Mouse (Mus musculus) intestine, embryonic 14.5 days (tissue): ENCODE data around the gene Klk11. TPM values are rescaled to one million over a fixed set of nuclear protein-coding genes. Genes with fewer than 3 reads are reported as not detected.

Source experiments
- ATAC-seq: fragments of 200-750 bp; cut with Nextera tagmentation; replicated peaks from 2 replicates; pipeline ENCODE4 v1.8.0; 2017; ENCODE audit warnings: low read depth, moderate number of reproducible peaks, moderate TSS enrichment, moderate library complexity; ENCODE audit not compliant: low FRiP score, low TSS enrichment
- DNase-seq: peaks from one replicate; pipeline ENCODE4 v3.0.0-alpha.2; 2018; ENCODE audit warnings: low spot score
- H3K27ac ChIP-seq: fragments of 300-500 bp; sonication (generic); 2 replicates; pipeline ENCODE4 v1.5.1; 2014; ENCODE audit warnings: low read depth, mild to moderate bottlenecking, control low read depth
- H3K27me3 ChIP-seq: fragments of 300-500 bp; sonication (generic); replicated peaks from 2 replicates; pipeline ENCODE4 v1.6.1; 2014; ENCODE audit warnings: low read length, control low read depth; ENCODE audit not compliant: control insufficient read depth, insufficient read depth
- H3K36me3 ChIP-seq: fragments of 300-500 bp; sonication (generic); 2 replicates; pipeline ENCODE4 v1.6.1; 2014; ENCODE audit warnings: low read length, control low read depth; ENCODE audit not compliant: control insufficient read depth, insufficient read depth
- H3K4me1 ChIP-seq: fragments of 300-500 bp; sonication (generic); replicated peaks from 2 replicates; pipeline ENCODE4 v1.6.1; 2014; ENCODE audit warnings: low read length, control low read depth, mixed read lengths; ENCODE audit not compliant: control insufficient read depth, insufficient read depth
- H3K4me2 ChIP-seq: fragments of 300-500 bp; sonication (generic); 2 replicates; pipeline ENCODE4 v1.6.1; 2014; ENCODE audit warnings: low read length
- H3K4me3 ChIP-seq: fragments of 300-500 bp; sonication (generic); 2 replicates; pipeline ENCODE4 v1.5.1; 2014; ENCODE audit warnings: low read depth, low read length, control low read depth, mixed read lengths
- H3K9ac ChIP-seq: fragments of 300-500 bp; sonication (generic); 2 replicates; pipeline ENCODE4 v1.6.1; 2014; ENCODE audit warnings: mild to moderate bottlenecking, low read length
- H3K9me3 ChIP-seq: fragments of 300-500 bp; sonication (generic); 2 replicates; pipeline ENCODE4 v1.6.1; 2016; ENCODE audit warnings: low read length, control low read depth; ENCODE audit not compliant: control insufficient read depth
- WGBS: fragments of 180-500 bp; shearing (Covaris S2); extraction: QIAGEN DNeasy Blood & Tissue Kit; methylation state at CpG from one replicate; pipeline ENCODE4 v1.1.7; 2014; 5-methylcytosine and 5-hydroxymethylcytosine counted together
- polyA plus RNA-seq: library from polyadenylated mRNA; unstranded; fragments of >200 nt; fragmentation: Nextera tagmentation; extraction: Ambion mirVana; gene quantifications from 2 replicates; pipeline ENCODE4 v1.2.1, GENCODE M21; 2014

The Klk11 gene
- polyA plus RNA-seq, 1 experiment from 2014 or later = not detected

- no peak overlapping the region for H3K9ac ChIP-seq
- H3K27ac ChIP-seq = no peak overlapping the region
- no peak for ATAC-seq
- H3K9me3 ChIP-seq = no peaks in the 10 kb centered on the region
- no peaks in the 10 kb centered on the region for H3K36me3 ChIP-seq
- H3K4me1 ChIP-seq = no peaks in the 10 kb centered on the region
- H3K4me2 ChIP-seq = no peak overlapping the region
- 73% methylated on average over 6 of the region's 6 CpGs for WGBS
- H3K4me3 ChIP-seq = no peak overlapping the region
- DNase-seq = no peak
- H3K27me3 ChIP-seq = no peaks in the 10 kb centered on the region
These were observed 398 bp downstream of the Klk11 start for GRCm38 (mm10) chr7:43774802-43775201.

GRCm38 (mm10) chr7:43775311-43776057, 1.1 kb downstream of the Klk11 start:
- H3K4me3 ChIP-seq = no peak overlapping the region
- no peak for ATAC-seq
- no peaks in the 10 kb centered on the region for H3K27me3 ChIP-seq
- no peak overlapping the region for H3K4me2 ChIP-seq
- 56% methylated on average over 6 of the region's 7 CpGs for WGBS
- no peaks in the 10 kb centered on the region for H3K4me1 ChIP-seq
- no peaks in the 10 kb centered on the region for H3K9me3 ChIP-seq
- peak; percentile 50 for DNase-seq
- no peak overlapping the region for H3K9ac ChIP-seq
- H3K27ac ChIP-seq = no peak overlapping the region
- no peaks in the 10 kb centered on the region for H3K36me3 ChIP-seq

GRCm38 (mm10) chr7:43776506-43776905, 2.1 kb downstream of the Klk11 start:
- Histone ChIP-seq H3K9ac (no peak overlapping the region), H3K4me3 (no peak overlapping the region), H3K36me3 (no peaks in the 10 kb centered on the region), H3K4me2 (no peak overlapping the region), H3K27ac (no peak overlapping the region), H3K9me3 (no peaks in the 10 kb centered on the region), H3K27me3 (no peaks in the 10 kb centered on the region), H3K4me1 (no peaks in the 10 kb centered on the region)
- no peak for ATAC-seq
- 82% methylated on average over 5 of the region's 5 CpGs for WGBS
- peak; percentile 18 for DNase-seq

GRCm38 (mm10) chr7:43777423-43777822, 3.0 kb downstream of the Klk11 start:
- H3K4me2 ChIP-seq = no peak overlapping the region
- 83% methylated on average over 12 of the region's 12 CpGs for WGBS
- DNase-seq (no peak), ATAC-seq (no peak)
- no peaks in the 10 kb centered on the region for H3K9me3 ChIP-seq
- H3K27ac ChIP-seq = no peak overlapping the region
- no peaks in the 10 kb centered on the region for H3K27me3 ChIP-seq
- H3K9ac ChIP-seq = no peak overlapping the region
- no peaks in the 10 kb centered on the region for H3K36me3 ChIP-seq
- H3K4me1 ChIP-seq = no peaks in the 10 kb centered on the region
- H3K4me3 ChIP-seq = no peak overlapping the region

- Histone ChIP-seq H3K4me1 (no peaks in the 10 kb centered on the region), H3K9ac (no peak overlapping the region), H3K36me3 (no peaks in the 10 kb centered on the region), H3K4me2 (no peak overlapping the region), H3K27ac (no peak overlapping the region), H3K9me3 (no peaks in the 10 kb centered on the region), H3K27me3 (no peaks in the 10 kb centered on the region; the same call in 1 of the 2 replicates), H3K4me3 (no peak overlapping the region)
- DNase-seq (peak; percentile 24), ATAC-seq (no peak)
- WGBS = 86% methylated on average over 10 of the region's 10 CpGs
These were observed 4.0 kb downstream of the Klk11 start for GRCm38 (mm10) chr7:43778176-43778970.

GRCm38 (mm10) chr7:43780241-43780640, 5.8 kb downstream of the Klk11 start:
- H3K4me2 ChIP-seq = no peak overlapping the region
- H3K36me3 ChIP-seq = no peaks in the 10 kb centered on the region
- no peak for ATAC-seq
- peak; percentile 50 for DNase-seq
- H3K9ac ChIP-seq = no peak overlapping the region
- no peak overlapping the region for H3K4me3 ChIP-seq
- no peaks in the 10 kb centered on the region for H3K4me1 ChIP-seq
- no peaks in the 10 kb centered on the region; the same call in 1 of the 2 replicates for H3K27me3 ChIP-seq
- no peak overlapping the region for H3K27ac ChIP-seq
- 58% methylated on average over 6 of the region's 6 CpGs for WGBS
- no peaks in the 10 kb centered on the region for H3K9me3 ChIP-seq

- DNase-seq (peak; percentile 45), ATAC-seq (no peak)
- Histone ChIP-seq H3K9me3 (no peaks in the 10 kb centered on the region), H3K36me3 (no peaks in the 10 kb centered on the region), H3K4me3 (no peak within 1 kb of the TSS), H3K4me1 (no peaks in the 10 kb centered on the region), H3K27me3 (no peaks in the 10 kb centered on the region; the same call in 1 of the 2 replicates), H3K9ac (no peak within 1 kb of the TSS), H3K4me2 (no peak within 1 kb of the TSS), H3K27ac (no peak within 1 kb of the TSS)
- 39% methylated on average over 5 of the region's 5 CpGs for WGBS
These were observed 6.3 kb downstream of the Klk11 start, which contains the start of gene Klk10 for GRCm38 (mm10) chr7:43780746-43781145. Gene Klk10, plus strand, starts transcription at chr7:43781035.

- H3K27ac ChIP-seq = no peak overlapping the region
- H3K27me3 ChIP-seq = no peaks in the 10 kb centered on the region; the same call in 1 of the 2 replicates
- no peaks in the 10 kb centered on the region for H3K36me3 ChIP-seq
- H3K4me1 ChIP-seq = no peaks in the 10 kb centered on the region
- H3K9me3 ChIP-seq = no peaks in the 10 kb centered on the region
- DNase-seq (no peak), ATAC-seq (no peak)
- WGBS = 88% methylated on average over 11 of the region's 11 CpGs
- H3K9ac ChIP-seq = no peak overlapping the region
- H3K4me2 ChIP-seq = no peak overlapping the region
- H3K4me3 ChIP-seq = no peak overlapping the region
These were observed 7.1 kb downstream of the Klk11 start for GRCm38 (mm10) chr7:43781541-43781940.
